Mouse (Mus musculus) 416B (cell line): ENCODE measurements around the gene Rin3.

ENCODE experiments used
- DNase-seq: peaks from one replicate; pipeline ENCODE4 v3.0.0; 2011; ENCODE audit warnings: low read depth

The Rin3 gene

GRCm38 (mm10) chr12:102422065-102422464 lies 139.2 kb downstream of the Rin3 start:
- peak; percentile 70 for DNase-seq

- DNase-seq, result peak; percentile 20
Observed at GRCm38 (mm10) chr12:102422623-102423320, 139.9 kb downstream of the Rin3 start.

GRCm38 (mm10) chr12:102423625-102424024 lies 140.8 kb downstream of the Rin3 start:
- DNase-seq, result no peak

GRCm38 (mm10) chr12:102424456-102424855 lies 141.6 kb downstream of the Rin3 start:
- peak; percentile 24 for DNase-seq

- DNase-seq, result no peak
Observed at GRCm38 (mm10) chr12:102425048-102425578, 142.3 kb downstream of the Rin3 start.

- peak; percentile 99 for DNase-seq
Observed at GRCm38 (mm10) chr12:102426285-102426684, 143.4 kb downstream of the Rin3 start.

GRCm38 (mm10) chr12:102429656-102430055 lies 146.8 kb downstream of the Rin3 start:
- peak; percentile 83 for DNase-seq

- no peak for DNase-seq
Observed at GRCm38 (mm10) chr12:102430228-102430627, 147.4 kb downstream of the Rin3 start.

GRCm38 (mm10) chr12:102432238-102432637 lies 149.4 kb downstream of the Rin3 start:
- no peak for DNase-seq

- DNase-seq, result peak; percentile 21
Observed at GRCm38 (mm10) chr12:102434107-102434506, 151.3 kb downstream of the Rin3 start.

- DNase-seq, result no peak
Observed at GRCm38 (mm10) chr12:102436939-102437526, 154.2 kb downstream of the Rin3 start.

GRCm38 (mm10) chr12:102437952-102438351 lies 155.1 kb downstream of the Rin3 start:
- no peak for DNase-seq

GRCm38 (mm10) chr12:102438983-102439631 lies 156.3 kb downstream of the Rin3 start:
- DNase-seq, result no peak

GRCm38 (mm10) chr12:102439632-102440023 lies 156.8 kb downstream of the Rin3 start, which contains the start of gene Lgmn:
Gene Lgmn, minus strand, starts transcription at chr12:102439813.
- DNase-seq, result no peak
